Mouse (Mus musculus): ENCODE results near the gene Fam178b. TPM values are rescaled to one million over a fixed set of nuclear protein-coding genes. Genes with fewer than 3 reads are reported as not detected.

Gene Fam178b
- total and polyA plus RNA-seq, 2 experiments from 2014 or later: 0.41 TPM; not detected in 1

DNA sequence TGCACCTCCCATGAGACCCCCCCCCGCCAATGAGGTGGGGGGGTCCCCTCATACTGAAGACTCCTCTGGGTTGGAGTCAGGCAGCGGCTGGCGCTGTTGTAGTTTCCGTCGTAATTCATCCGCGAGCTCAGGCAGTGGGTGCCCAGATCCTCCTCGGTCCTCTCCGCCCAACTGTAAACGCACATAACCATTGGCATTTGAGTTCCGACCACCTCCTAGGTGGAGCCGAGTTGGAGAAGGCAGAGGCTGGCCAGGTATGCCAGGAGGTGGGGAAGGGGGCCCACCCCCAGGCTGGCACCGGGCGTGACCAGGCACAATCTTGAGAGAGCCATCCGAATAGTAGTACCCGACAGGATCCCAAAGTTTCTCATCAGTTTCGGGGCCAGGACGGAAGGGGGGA, 133.5 kb downstream of the Fam178b start:
- no peak for ATAC-seq
- H3K4me1 ChIP-seq (ENCODE audit: insufficient read depth, low read length): peaks cover 17% of the 10 kb centered on the region
- no peak overlapping the region for H3K4me3 ChIP-seq (ENCODE audit: low read length)
- WGBS: 79% methylated on average over 18 of the region's 18 CpGs
- H3K4me2 ChIP-seq (ENCODE audit: low read depth, low read length): no peak overlapping the region
- no peaks in the 10 kb centered on the region for H3K27me3 ChIP-seq (ENCODE audit: insufficient read depth, low read length)
- H3K9me3 ChIP-seq (ENCODE audit: low read length): no peaks in the 10 kb centered on the region
- no peak overlapping the region for H3K9ac ChIP-seq (replicated peaks; ENCODE audit: low read length)
- DNase-seq (ENCODE audit: low spot score): no peak
- H3K27ac ChIP-seq: no peak overlapping the region
- TF ChIP-seq CTCF (IDR thresholded peaks at IDR 0.05; ENCODE audit: low read depth): no peak
- peaks cover 46% of the 10 kb centered on the region for H3K36me3 ChIP-seq (ENCODE audit: insufficient read depth, low read length)

DNA sequence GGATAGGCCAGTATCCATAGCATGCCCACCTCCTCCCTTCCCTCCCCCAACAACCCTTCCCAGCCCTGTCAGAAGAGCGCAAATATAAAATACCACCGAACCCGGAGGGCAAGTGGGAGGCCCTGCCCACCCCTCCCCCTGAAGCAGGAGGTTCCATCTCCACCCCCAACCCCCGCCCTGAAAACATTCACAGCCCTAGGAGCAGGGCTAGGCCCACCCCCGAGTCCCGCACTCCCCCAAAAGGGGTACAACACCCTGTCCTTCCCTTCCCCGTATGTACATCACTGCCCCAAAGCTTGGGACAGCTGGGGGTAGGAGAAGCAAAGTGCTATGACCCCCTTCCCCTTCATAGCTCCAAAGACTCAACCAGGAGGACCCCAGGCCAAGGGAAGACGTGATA, 134.2 kb downstream of the Fam178b start:
- no peak for TF ChIP-seq CTCF (IDR thresholded peaks at IDR 0.05; ENCODE audit: low read depth)
- Histone ChIP-seq H3K36me3 (ENCODE audit: insufficient read depth, low read length) (peaks cover 46% of the 10 kb centered on the region), H3K4me1 (ENCODE audit: insufficient read depth, low read length) (peaks cover 13% of the 10 kb centered on the region), H3K4me2 (ENCODE audit: low read depth, low read length) (no peak overlapping the region), H3K9ac (replicated peaks; ENCODE audit: low read length) (no peak overlapping the region), H3K27ac (no peak overlapping the region), H3K9me3 (ENCODE audit: low read length) (no peaks in the 10 kb centered on the region), H3K27me3 (ENCODE audit: insufficient read depth, low read length) (no peaks in the 10 kb centered on the region), H3K4me3 (ENCODE audit: low read length) (no peak overlapping the region)
- DNase-seq (ENCODE audit: low spot score) (no peak), ATAC-seq (no peak)
- WGBS: 60% methylated on average over 8 of the region's 8 CpGs

DNA sequence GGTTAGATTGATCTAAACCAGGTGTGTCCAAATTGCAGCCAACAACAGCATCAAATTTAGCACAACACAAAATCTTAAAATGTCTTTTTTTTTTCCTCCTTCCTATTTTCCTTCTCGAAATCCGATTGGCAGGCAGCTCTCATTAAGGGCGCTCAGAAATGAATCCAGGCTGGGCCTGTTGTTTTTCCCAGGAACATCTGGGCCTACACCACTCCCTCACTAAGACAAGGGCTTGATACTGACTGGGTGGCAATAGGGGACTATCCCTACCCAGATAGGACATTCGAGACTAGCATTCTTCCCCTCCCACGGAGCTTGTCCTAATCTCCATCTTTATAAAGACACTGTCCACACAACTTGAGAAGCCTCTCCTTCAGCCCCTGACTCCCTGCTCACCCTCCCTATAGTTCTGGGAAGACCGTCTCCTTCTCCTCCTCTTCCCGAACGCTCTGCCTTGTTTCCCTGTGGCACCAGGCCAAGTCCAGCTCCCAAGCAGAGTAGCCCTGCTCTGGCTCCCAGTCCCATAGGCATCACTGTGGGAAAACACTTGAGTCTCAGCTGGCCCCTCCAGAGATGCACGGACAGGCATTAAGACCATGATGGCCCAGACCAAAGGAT, 134.9 kb downstream of the Fam178b start:
- Histone ChIP-seq H3K9me3 (ENCODE audit: low read length) (no peaks in the 10 kb centered on the region), H3K9ac (replicated peaks; ENCODE audit: low read length) (no peak overlapping the region), H3K27me3 (ENCODE audit: insufficient read depth, low read length) (no peaks in the 10 kb centered on the region), H3K27ac (peak overlapping the region; percentile 52), H3K4me3 (ENCODE audit: low read length) (no peak overlapping the region), H3K4me2 (ENCODE audit: low read depth, low read length) (no peak overlapping the region), H3K36me3 (ENCODE audit: insufficient read depth, low read length) (peaks cover 45% of the 10 kb centered on the region), H3K4me1 (ENCODE audit: insufficient read depth, low read length) (peaks cover 13% of the 10 kb centered on the region)
- TF ChIP-seq CTCF (IDR thresholded peaks at IDR 0.05; ENCODE audit: low read depth): no peak
- ATAC-seq (no peak), DNase-seq (ENCODE audit: low spot score) (peak; percentile 38)
- 30% methylated on average over 9 of the region's 9 CpGs for WGBS

DNA sequence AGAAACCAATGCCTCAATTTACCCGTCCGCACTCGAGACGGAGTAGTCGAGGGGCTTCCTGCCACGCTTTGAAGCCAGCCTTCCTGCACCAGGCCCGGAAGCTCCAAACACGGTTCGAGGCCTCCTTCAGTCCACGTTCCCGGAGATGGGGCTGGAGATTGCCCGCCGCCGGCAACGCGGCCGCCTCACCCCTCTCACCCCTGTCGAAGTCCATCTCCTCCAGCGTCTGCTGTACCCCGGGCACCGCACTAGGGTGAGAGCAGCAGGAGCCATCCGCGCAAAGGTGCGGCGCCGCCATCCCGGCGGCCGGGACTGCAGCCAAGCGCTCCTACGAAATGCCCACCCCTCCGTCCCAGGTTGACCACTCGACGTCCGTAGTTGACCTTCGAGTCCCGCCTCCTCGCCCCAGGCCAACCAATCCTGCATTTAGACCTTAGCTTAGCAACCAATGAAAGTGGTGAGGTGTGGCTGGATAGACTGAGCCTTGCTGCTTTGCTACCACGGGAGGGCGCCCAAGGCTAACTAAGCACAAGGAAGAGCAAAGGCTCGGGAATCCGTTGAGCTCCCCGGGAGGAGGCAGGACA, 136.0 kb downstream of the Fam178b start, which contains the start of gene Ankrd39:
Ankrd39 (minus strand) TSS at position 558 of the 584 bp plus-strand sequence.
- TF ChIP-seq CTCF (IDR thresholded peaks at IDR 0.05; ENCODE audit: low read depth): peak; percentile 100
- Histone ChIP-seq H3K36me3 (ENCODE audit: insufficient read depth, low read length) (peaks cover 38% of the 10 kb centered on the region), H3K4me1 (ENCODE audit: insufficient read depth, low read length) (peaks cover 13% of the 10 kb centered on the region), H3K9ac (replicated peaks; ENCODE audit: low read length) (peak within 1 kb of the TSS; percentile 72), H3K27me3 (ENCODE audit: insufficient read depth, low read length) (no peaks in the 10 kb centered on the region), H3K4me3 (ENCODE audit: low read length) (peak within 1 kb of the TSS; percentile 52), H3K27ac (peak within 1 kb of the TSS; percentile 70), H3K9me3 (ENCODE audit: low read length) (no peaks in the 10 kb centered on the region), H3K4me2 (ENCODE audit: low read depth, low read length) (peak within 1 kb of the TSS; percentile 64)
- WGBS: under 1% methylated on average over 43 of the region's 43 CpGs
- DNase-seq (ENCODE audit: low spot score) (peak; percentile 99), ATAC-seq (peak; percentile 97)

DNA sequence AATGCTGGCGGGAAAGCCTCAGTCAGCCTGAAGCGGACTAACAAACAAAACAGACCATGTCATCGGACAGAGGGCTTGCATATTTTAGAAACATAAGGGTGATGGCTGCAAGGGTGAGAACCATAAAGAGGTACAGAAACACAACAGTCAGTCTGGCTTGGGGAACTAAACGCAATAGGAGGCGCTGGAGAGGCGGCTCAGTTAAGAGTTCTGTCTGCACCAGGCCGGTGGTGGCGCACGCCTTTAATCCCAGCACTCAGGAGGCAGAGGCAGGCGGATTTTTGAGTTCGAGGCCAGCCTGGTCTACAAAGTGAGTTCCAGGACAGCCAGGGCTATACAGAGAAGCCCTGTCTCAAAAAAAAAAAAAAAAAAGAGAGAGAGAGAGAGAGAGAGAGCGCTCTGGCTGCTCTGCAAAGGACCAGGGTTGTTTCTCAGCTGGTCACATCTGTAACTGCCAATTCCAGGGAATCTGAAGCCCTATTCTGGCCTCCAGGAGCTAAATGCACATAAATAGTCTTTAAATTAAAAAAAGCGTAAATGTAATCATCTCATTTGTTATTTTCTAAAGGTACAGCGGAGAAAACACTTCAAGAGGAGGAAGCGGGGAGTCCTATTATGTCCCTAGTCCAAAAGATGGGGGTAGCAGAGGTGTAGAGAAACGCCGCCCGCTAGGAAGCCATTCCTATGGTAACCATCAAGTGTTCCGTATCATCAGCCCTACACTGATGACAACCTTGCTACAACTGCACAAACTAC, 137.0 kb downstream of the Fam178b start:
- Histone ChIP-seq H3K4me3 (ENCODE audit: low read length) (peak overlapping the region; percentile 52), H3K9ac (replicated peaks; ENCODE audit: low read length) (peak overlapping the region; percentile 72; the same call in 1 of the 2 replicates), H3K4me2 (ENCODE audit: low read depth, low read length) (peak overlapping the region; percentile 64), H3K36me3 (ENCODE audit: insufficient read depth, low read length) (peaks cover 28% of the 10 kb centered on the region), H3K9me3 (ENCODE audit: low read length) (no peaks in the 10 kb centered on the region), H3K4me1 (ENCODE audit: insufficient read depth, low read length) (peaks cover 13% of the 10 kb centered on the region), H3K27ac (0 out of 2 replicates have a peak overlapping the region, but pooled peaks have one; percentile 70), H3K27me3 (ENCODE audit: insufficient read depth, low read length) (no peaks in the 10 kb centered on the region)
- ATAC-seq: no peak
- no peak for DNase-seq (ENCODE audit: low spot score)
- TF ChIP-seq CTCF (IDR thresholded peaks at IDR 0.05; ENCODE audit: low read depth): peak; percentile 37; the same call in 1 of the 2 replicates
- 64% methylated on average over 19 of the region's 19 CpGs for WGBS

DNA sequence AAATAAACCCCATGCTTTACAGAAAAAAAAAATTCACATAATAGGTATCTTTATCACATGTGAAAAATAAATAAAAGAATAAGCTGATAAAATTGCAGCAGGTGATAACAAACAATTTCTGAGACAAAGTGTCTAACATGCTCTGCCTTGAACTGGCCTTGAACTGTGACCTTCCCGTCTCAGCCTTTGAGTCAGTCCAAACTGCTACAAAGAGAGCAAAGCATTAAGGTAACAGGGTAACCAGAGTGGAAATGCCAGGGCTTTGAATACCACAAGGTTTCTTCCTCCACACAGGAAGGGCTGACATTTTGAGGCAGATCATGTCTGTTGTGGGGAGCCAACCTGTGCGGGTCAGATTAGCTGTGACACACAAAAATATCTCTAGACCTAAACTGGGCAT, 137.6 kb downstream of the Fam178b start:
- H3K9me3 ChIP-seq (ENCODE audit: low read length): no peaks in the 10 kb centered on the region
- H3K4me3 ChIP-seq (ENCODE audit: low read length): no peak overlapping the region
- ATAC-seq: no peak
- no peak for TF ChIP-seq CTCF (IDR thresholded peaks at IDR 0.05; ENCODE audit: low read depth)
- H3K27me3 ChIP-seq (ENCODE audit: insufficient read depth, low read length): no peaks in the 10 kb centered on the region
- H3K27ac ChIP-seq: no peak overlapping the region
- WGBS: 83% methylated on average over 2 of the region's 2 CpGs
- H3K4me2 ChIP-seq (ENCODE audit: low read depth, low read length): no peak overlapping the region
- peaks cover 26% of the 10 kb centered on the region for H3K36me3 ChIP-seq (ENCODE audit: insufficient read depth, low read length)
- peaks cover 13% of the 10 kb centered on the region for H3K4me1 ChIP-seq (ENCODE audit: insufficient read depth, low read length)
- H3K9ac ChIP-seq (replicated peaks; ENCODE audit: low read length): no peak overlapping the region
- DNase-seq (ENCODE audit: low spot score): no peak
